Mouse (Mus musculus) urinary bladder, postnatal 10 days (tissue): ENCODE measurements around the gene Olfr1512.
"Not testable (repeated sequence)": the region's sequence is repeated elsewhere in the genome, so short reads cannot be mapped to it uniquely, and the experiment has no call there.

ENCODE experiments used
- DNase-seq: peaks from one replicate; pipeline ENCODE4 v3.0.0; 2022; ENCODE audit warnings: low spot score

Gene Olfr1512

DNA sequence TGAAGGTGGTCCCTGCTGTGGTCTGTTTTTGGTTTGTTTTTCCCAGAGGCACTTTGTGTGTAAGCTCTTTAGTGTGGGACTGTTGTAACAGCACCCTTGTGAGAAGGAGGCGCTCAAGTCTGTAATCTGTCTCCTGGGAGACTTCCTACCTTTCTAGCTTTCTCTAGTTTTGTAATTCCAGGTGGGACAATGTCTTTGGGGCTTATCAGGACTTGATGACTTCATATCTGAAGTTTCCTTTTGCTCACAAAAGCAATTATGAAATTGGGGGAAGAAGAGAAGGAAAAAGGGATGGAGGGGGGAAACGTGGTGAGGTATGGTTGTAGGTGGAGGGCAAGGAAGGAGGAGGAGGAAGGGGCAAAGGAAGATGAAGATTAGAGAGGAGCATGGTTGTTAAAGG, at the start of gene Olfr1512:
TSS of gene Olfr1512 (minus strand) at position 101 of the 400 bp plus-strand sequence.
- no peak for DNase-seq

DNA sequence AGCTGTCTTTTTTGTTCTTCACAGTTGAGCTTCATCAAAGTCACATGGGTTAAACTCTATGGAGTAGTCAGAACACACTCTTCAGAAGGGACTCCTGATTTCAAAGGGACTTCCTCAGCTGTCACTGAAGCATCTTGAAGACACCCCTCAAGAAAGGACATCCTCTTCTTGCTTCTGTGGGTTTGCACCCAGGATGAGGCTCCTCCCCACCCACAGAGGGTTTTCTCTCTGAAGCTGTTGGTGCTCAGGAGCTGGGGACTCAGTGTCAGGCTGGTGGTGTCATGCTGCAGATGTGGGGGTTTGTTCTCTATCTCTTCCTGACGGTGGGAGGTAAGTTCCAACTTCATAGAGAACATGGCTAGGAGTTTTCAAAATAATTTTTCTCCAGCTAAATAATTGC, 48.7 kb upstream of the Olfr1512 start:
- DNase-seq = no peak

DNA sequence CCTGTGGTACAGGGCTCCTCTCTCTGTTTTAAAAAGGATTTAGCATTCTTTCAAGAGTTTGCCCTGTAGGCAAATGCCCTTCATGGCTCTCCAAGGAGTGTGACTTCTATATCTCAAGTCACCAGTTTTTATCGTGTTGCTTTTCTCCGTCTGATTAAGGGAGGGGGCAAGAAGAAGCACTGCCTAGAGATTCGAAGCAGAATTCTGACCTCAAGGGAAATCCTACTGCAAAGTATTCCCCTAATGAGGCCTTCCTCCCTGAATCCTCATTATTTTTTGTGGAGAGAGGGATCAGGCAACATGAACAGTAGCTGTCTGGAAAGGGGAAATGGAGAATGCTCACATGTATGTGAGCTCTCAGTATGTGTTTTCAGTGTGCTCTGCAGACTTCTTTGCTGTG, 35.3 kb upstream of the Olfr1512 start, which contains the start of gene Olfr1510:
TSS of gene Olfr1510 (minus strand) at position 101 of the 400 bp plus-strand sequence.
- no peak for DNase-seq

DNA sequence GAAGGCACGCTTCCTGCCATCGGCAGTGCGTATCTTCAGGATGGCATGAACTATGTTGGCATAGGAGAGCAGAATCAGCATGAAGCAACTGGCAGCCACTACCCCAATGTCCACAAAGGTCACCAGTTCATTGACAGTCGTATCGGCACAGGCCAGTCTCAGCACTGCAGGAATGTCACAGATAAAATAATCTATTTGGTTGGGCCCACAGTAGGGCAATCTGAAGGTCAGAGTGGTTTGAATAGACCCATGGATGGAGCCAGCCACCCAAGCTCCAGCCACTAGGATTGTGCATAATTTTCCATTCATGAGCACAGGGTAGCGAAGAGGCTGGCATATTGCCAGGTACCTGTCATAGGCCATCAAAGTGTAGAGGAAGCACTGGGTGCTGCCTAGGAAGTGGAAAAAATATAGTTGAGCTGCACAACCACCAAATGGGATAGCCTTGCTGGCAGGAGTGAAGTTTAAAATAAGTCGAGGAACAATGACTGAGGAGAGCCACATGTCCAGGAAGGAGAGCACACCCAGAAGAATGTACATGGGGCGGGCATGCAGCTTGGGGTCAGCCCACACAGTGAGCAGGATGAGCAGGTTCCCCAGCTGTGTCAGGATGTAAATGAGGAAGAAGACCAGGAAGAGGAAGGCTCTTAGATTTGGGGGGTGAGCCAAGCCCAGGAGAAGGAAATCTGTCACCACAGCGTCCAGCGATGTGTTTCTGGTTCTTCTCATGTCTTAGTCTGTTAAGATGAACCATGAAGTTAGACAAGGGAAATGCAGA, 31.4 kb upstream of the Olfr1512 start:
- DNase-seq = not testable (repeated sequence)

DNA sequence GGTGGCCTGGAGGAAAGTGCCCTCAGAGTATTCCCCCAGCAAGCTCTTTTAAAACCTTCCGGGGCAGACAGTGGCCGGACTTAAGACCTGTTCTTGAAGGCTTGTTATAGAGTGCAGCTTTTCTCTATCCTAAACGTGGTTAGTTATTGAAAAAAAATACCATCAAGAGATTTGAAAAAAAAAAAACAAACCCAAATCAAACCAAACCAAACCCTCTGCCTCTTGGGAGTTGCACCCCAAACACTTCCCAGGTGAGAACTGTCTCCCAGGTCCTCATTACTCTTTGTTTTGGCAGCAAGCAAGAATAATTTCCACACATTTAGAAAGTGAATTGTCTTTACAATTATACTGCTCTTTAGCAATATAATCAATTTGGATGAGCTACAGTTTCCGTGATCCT, 18.3 kb upstream of the Olfr1512 start, which contains the start of gene Olfr1511:
TSS of gene Olfr1511 (minus strand) at position 101 of the 400 bp plus-strand sequence.
- DNase-seq = no peak

DNA sequence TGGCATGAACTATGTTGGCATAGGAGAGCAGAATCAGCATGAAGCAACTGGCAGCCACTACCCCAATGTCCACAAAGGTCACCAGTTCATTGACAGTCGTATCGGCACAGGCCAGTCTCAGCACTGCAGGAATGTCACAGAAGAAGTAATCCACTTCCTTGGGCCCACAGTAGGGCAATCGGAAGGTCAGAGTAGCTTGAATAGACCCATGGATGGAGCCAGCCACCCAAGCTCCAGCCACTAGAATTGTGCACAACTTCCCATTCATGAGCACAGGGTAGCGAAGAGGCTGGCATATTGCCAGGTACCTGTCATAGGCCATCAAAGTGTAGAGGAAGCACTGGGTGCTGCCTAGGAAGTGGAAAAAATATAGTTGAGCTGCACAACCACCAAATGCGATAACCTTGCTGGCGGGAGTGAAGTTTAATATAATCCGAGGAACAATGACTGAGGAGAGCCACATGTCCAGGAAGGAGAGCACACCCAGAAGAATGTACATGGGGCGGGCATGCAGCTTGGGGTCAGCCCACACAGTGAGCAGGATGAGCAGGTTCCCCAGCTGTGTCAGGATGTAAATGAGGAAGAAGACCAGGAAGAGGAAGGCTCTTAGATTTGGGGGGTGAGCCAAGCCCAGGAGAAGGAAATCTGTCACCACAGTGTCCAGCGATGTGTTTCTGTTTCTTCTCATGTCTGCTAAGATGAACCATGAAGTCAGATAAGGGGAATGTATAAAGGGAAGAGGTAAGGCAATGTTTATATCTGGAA, 11.3 kb upstream of the Olfr1512 start:
- not testable (repeated sequence) for DNase-seq

DNA sequence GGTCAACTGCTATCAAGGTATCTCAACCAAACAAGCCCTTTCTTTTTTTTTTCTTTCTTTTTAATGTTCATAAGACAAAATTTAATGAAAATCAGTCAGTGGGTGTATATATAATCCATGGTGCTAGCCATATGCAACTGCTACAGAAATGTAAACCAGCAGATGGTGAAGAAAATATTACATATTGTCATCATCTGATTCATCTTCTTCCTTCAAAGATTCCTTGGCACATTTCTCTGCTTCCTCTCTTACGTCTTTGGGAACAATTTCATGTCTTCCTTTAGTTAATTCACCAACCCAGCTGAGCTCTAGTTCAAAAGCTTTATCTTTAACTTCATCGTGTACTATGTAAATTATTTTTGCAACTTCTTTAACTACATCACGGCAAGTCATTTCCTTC, 10.2 kb downstream of the Olfr1512 start:
- DNase-seq = no peak

DNA sequence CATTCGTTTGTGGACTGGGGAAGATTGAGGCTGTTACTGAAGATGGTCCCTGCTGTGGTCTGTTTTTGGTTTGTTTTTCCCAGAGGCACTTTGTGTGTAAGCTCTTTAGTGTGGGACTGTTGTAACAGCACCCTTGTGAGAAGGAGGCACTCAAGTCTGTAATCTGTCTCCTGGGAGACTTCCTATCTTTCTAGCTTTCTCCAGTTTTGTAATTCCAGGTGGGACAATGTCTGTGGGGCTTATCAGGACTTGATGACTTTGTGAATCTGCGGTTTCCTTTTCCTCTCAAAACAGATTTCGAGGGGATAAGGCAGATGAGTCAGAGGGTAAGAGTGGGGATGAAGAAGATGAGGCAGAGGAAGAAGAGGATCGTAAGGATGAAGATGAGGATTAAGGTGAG, 22.7 kb downstream of the Olfr1512 start, which contains the start of gene Olfr1513:
TSS of gene Olfr1513 (minus strand) at position 101 of the 400 bp plus-strand sequence.
- DNase-seq = no peak

DNA sequence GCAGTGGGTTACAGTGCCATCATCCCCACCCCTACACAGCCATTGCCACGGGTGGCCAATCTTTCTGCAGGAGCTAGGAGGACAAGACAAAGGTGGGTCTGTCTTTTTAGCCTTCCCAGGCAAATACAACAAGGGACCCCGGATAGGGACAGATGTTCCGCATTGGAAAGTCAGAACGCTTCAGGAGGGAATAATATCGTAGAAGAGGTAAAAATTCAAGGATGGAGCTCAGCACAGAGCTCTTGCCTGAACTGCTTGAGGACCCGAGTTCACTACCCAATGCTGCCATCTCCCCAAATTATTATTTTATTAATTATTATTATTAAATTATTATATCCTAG, 39.5 kb downstream of the Olfr1512 start:
- DNase-seq = no peak

DNA sequence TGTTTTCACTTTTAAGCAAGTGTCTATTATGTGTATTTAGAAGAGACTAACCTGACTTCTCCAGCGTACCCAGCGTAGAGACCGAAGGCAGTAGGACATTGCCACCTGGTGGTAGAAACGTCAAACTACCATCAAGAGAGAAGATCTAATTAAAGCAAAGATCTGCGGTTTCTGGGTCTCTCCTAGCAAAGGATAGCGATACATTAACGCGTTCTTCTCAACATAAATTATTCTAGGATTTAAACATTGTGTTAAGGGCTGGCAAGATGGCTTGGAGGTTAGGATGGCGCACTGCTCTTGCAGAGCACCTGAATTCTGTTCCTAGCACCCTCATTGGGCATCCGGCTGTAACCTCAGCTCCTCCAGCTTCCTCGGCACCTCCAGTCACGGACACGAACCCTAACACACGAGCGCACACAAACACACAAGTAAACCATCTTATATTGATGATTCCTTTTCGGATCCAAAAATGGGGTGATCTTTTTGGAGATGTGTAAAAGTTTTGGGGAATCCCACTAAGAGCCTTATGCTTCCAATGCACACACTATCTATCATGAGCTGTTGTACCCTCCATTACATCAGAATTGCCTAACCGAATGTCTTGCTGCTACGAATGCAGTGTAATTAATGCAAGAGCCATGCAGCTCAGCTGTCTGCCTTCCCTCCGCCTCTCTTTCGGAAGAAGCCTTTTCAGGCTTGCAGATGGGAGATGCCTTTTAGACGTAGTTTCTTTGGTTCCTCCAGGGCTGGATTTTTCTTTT, 40.0 kb downstream of the Olfr1512 start:
- DNase-seq = no peak

DNA sequence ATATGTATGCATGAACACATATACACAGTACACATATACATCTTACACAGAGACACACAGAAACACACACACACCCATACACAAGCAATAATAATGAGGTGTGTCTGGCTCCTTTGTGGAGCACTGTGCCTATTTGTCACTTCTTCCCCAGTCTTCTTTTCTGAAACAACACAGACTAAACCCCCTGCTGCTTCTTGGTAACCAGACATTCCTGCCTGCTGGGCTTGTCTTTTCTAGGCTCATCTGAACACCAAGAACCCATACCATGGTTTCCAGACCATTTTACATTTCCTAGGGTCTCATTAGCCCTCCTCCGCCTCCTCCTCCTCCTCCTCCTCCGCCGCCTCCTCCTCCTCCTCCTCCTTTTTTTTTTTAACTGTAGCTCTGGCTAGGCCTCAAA, 46.8 kb downstream of the Olfr1512 start:
- DNase-seq = no peak

DNA sequence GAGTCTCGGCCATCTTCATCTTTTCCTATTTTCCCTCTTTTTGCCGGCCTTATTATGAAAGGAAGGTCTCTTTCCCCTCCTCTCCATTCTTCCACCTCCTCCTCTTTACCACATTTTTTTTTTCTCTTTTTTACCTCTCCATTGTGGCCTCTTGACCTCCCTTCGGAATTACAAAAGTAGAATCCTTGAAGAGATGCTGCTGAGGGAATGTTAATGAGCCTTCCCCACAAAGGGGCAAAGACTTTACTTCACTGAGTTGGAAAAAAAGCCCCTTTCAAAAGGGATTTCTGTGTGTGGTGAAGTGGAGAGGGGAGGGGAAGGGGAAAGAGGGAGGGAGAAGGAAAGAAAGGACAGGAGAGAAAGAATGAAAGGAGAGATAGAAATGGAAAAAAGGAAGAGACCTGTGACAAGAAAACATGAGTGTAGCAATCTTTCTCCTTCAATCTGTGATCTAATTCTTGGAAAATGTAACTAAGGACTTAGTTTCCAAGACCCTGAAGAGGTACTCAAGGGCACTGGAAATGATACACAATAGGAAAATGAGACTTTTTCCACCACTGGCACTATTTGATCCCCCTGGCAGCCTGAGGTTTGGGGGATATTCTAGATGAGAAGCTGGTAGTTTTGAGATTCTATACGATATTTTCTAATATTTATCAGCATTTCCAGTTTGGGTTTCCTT, 47.8 kb downstream of the Olfr1512 start:
- no peak for DNase-seq

DNA sequence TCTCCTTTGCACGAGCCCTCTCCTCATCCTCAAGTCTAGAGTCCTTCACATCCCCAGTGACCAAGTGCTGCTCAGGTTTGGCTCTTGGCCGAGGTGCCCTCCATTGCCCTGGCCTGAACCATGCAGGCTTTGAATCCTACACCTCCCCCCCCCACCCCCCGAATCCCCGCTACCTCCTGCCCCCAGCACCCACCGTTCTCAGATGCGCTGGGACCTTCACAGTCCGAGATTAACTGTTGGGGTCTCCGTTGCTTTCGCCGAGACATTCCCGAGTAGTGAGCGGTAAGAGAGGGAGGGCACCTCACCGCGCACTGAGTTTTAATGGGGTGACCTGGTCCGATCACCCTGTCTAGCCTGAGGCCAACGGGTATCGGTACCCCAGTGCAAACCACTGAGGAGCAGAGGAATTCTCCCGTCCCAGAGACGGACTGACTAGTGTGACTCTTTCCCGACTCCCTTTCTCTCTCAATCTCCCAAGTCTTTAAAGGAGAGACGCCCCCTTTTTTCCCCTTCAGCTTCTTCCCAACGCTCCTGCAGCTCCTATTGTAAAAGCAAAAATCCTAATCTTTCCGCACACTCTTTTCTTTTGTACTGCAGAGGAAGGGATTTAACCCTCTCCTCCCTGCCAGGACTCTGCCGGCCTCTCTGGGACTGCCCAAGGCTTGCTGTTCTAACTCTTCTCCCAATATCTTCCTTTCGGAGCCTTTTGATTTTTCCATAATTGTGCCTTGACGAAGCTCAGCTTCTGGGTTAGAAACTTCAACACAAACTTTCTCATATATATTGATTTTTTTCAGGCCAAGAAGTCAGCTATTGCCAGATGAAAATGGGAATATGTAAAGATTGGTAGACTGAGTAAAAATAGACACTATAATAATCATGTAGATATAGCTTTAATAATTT, 50.8 kb downstream of the Olfr1512 start, which contains the start of gene Sall2:
TSS of gene Sall2 (minus strand) at position 853 of the 903 bp plus-strand sequence.
- no peak for DNase-seq

DNA sequence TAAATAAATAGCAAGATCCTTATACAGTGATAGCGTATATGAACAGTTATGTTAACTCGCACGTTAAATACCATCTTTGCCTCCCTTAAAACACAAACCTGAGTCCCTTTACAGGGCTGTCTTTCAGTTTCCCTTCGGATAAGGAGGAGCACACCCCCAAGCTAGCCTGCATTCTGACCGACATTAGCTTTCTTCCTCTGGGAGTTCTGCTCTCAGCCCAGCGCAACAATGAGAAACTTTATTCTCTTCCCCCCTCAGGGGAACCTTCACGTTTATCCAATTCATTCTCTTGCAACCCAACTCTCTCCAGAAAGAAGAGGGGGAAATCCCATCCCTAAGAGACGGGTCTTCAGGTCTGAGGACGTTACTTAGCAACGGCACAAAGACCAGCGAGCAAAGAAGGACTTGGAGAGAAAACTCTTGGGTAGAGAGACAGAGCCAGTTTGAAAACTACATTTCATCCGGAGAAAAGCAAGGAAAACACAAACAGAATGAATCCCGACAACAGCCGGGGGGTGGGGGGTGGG, 51.5 kb downstream of the Olfr1512 start:
- DNase-seq = no peak

DNA sequence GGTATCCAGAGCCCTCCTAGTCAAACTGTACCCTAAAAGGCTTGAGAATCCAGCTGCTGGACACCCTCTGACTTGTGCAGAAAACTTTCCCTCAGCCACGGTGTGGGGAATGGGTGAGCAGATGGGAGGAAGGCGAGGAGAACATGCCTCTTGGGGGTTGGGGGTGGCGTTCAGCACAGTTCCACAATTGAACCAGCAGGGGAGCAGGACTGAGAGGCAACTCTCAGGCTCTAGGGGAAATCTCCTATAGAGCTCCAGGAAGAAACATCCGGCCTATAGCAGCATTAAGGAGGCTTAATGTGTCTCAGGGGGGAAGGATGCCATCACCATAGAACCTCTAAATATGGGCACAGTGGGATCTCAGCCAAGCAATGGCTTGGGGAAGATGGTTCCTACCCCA, 53.1 kb downstream of the Olfr1512 start:
- DNase-seq = no peak
